Mouse (Mus musculus): ENCODE measurements around the gene Adi1.

- TF ChIP-seq CTCF (IDR thresholded peaks at IDR 0.05; ENCODE audit: control insufficient read depth, insufficient read depth, low read length) (no peak), POLR2A (IDR thresholded peaks at IDR 0.05; ENCODE audit: borderline replicate concordance, control insufficient read depth, low read depth, low read length) (no peak)
These were observed 51.2 kb downstream of the Adi1 start for GRCm38 (mm10) chr12:28726204-28726603.

Measured in bone marrow, adult 2 months (tissue).